Mouse (Mus musculus) kidney, embryonic 14.5 days (tissue): ENCODE data around the gene Gfod1. TPM values are rescaled to one million over a fixed set of nuclear protein-coding genes. Genes with fewer than 3 reads are reported as not detected.

Experiments used
- ATAC-seq: fragments of 200-750 bp; cut with Nextera tagmentation; 2 replicates; pipeline ENCODE4 v1.8.0; 2017; ENCODE audit warnings: moderate number of reproducible peaks, mild to moderate bottlenecking, moderate TSS enrichment, moderate library complexity; ENCODE audit not compliant: low FRiP score, low TSS enrichment
- H3K27ac ChIP-seq: fragments of 300-500 bp; sonication (generic); 2 replicates; pipeline ENCODE4 v1.5.1; 2014; ENCODE audit warnings: low read depth, mild to moderate bottlenecking, low read length, moderate library complexity, mixed read lengths
- H3K27me3 ChIP-seq: fragments of 300-500 bp; sonication (generic); 2 replicates; pipeline ENCODE4 v1.6.1; 2014; ENCODE audit warnings: mild to moderate bottlenecking, low read length; ENCODE audit not compliant: control insufficient read depth, insufficient read depth
- H3K36me3 ChIP-seq: fragments of 300-500 bp; sonication (generic); 2 replicates; pipeline ENCODE4 v1.6.1; 2014; ENCODE audit warnings: low read length, mixed read lengths; ENCODE audit not compliant: control insufficient read depth, insufficient read depth
- H3K4me1 ChIP-seq: fragments of 300-500 bp; sonication (generic); 2 replicates; pipeline ENCODE4 v1.6.1; 2014; ENCODE audit warnings: low read length, mixed read lengths; ENCODE audit not compliant: control insufficient read depth, insufficient read depth
- H3K4me2 ChIP-seq: fragments of 300-500 bp; sonication (generic); replicated peaks from 2 replicates; pipeline ENCODE4 v1.6.1; 2014; ENCODE audit warnings: low read depth, mild to moderate bottlenecking, low read length
- H3K4me3 ChIP-seq: fragments of 300-500 bp; sonication (generic); 2 replicates; pipeline ENCODE4 v1.5.1; 2014; ENCODE audit warnings: mild to moderate bottlenecking, low read length
- H3K9ac ChIP-seq: fragments of 300-500 bp; sonication (generic); 2 replicates; pipeline ENCODE4 v1.6.1; 2014; ENCODE audit warnings: low read depth, mild to moderate bottlenecking, low read length, moderate library complexity
- H3K9me3 ChIP-seq: fragments of 300-500 bp; sonication (generic); 2 replicates; pipeline ENCODE4 v1.6.1; 2016; ENCODE audit warnings: low read length; ENCODE audit not compliant: control insufficient read depth
- WGBS: fragments of 180-500 bp; shearing (Covaris S2); extraction: QIAGEN DNeasy Blood & Tissue Kit; methylation state at CpG from one replicate; pipeline ENCODE4 v1.1.7; 2014; 5-methylcytosine and 5-hydroxymethylcytosine counted together
- polyA plus RNA-seq: library from polyadenylated mRNA; unstranded; fragments of >200 nt; fragmentation: Nextera tagmentation; extraction: Ambion mirVana; gene quantifications from 2 replicates; pipeline ENCODE4 v1.2.1, GENCODE M21; 2014

The Gfod1 gene
- polyA plus RNA-seq, 1 experiment from 2014 or later = 0.41 TPM

GRCm38 (mm10) chr13:43191290-43191689 is 112.7 kb downstream of the Gfod1 start:
- WGBS = 13% methylated on average over 1 of the region's 2 CpGs
- no peak for ATAC-seq
- Histone ChIP-seq H3K4me2 (peak overlapping the region; percentile 40), H3K27me3 (no peaks in the 10 kb centered on the region; the same call in 1 of the 2 replicates), H3K4me3 (0 out of 2 replicates have a peak overlapping the region, but pooled peaks have one; percentile 17), H3K36me3 (no peaks in the 10 kb centered on the region), H3K4me1 (peaks cover 9% of the 10 kb centered on the region), H3K9me3 (no peaks in the 10 kb centered on the region), H3K9ac (no peak overlapping the region), H3K27ac (no peak overlapping the region)

- Histone ChIP-seq H3K4me3 (no peak overlapping the region), H3K27ac (no peak overlapping the region), H3K36me3 (no peaks in the 10 kb centered on the region), H3K9ac (no peak overlapping the region), H3K4me1 (peaks cover 6% of the 10 kb centered on the region; the same call in 1 of the 2 replicates), H3K9me3 (no peaks in the 10 kb centered on the region), H3K4me2 (no peak overlapping the region), H3K27me3 (no peaks in the 10 kb centered on the region)
- WGBS = 91% methylated on average over 4 of the region's 4 CpGs
- no peak for ATAC-seq
Observed at GRCm38 (mm10) chr13:43187736-43188135, 116.2 kb downstream of the Gfod1 start.

- ATAC-seq = peak; percentile 61; the same call in 1 of the 2 replicates
- no peaks in the 10 kb centered on the region for H3K27me3 ChIP-seq
- H3K36me3 ChIP-seq = no peaks in the 10 kb centered on the region
- H3K27ac ChIP-seq = no peak overlapping the region
- H3K4me2 ChIP-seq = peak overlapping the region; percentile 42
- H3K4me1 ChIP-seq = no peaks in the 10 kb centered on the region
- peak overlapping the region; percentile 24; the same call in 1 of the 2 replicates for H3K4me3 ChIP-seq
- no peak overlapping the region for H3K9ac ChIP-seq
- no peaks in the 10 kb centered on the region for H3K9me3 ChIP-seq
- 54% methylated on average over 8 of the region's 8 CpGs for WGBS
Observed at GRCm38 (mm10) chr13:43183248-43184055, 120.5 kb downstream of the Gfod1 start.

GRCm38 (mm10) chr13:43182465-43183201 is 121.3 kb downstream of the Gfod1 start:
- no peaks in the 10 kb centered on the region for H3K4me1 ChIP-seq
- ATAC-seq = peak; percentile 43
- peak overlapping the region; percentile 24; the same call in 1 of the 2 replicates for H3K4me3 ChIP-seq
- 14% methylated on average over 14 of the region's 14 CpGs for WGBS
- H3K4me2 ChIP-seq = peak overlapping the region; percentile 42
- H3K9ac ChIP-seq = no peak overlapping the region
- H3K27ac ChIP-seq = no peak overlapping the region
- no peaks in the 10 kb centered on the region for H3K36me3 ChIP-seq
- no peaks in the 10 kb centered on the region for H3K9me3 ChIP-seq
- no peaks in the 10 kb centered on the region for H3K27me3 ChIP-seq

GRCm38 (mm10) chr13:43181104-43181503 is 122.9 kb downstream of the Gfod1 start:
- Histone ChIP-seq H3K36me3 (no peaks in the 10 kb centered on the region), H3K9me3 (no peaks in the 10 kb centered on the region), H3K27ac (no peak overlapping the region), H3K4me2 (no peak overlapping the region), H3K27me3 (no peaks in the 10 kb centered on the region), H3K4me3 (no peak overlapping the region), H3K9ac (no peak overlapping the region), H3K4me1 (no peaks in the 10 kb centered on the region)
- WGBS = 61% methylated on average over 7 of the region's 7 CpGs
- ATAC-seq = no peak

- Histone ChIP-seq H3K4me1 (no peaks in the 10 kb centered on the region), H3K9me3 (no peaks in the 10 kb centered on the region), H3K27ac (no peak overlapping the region), H3K9ac (no peak overlapping the region), H3K4me3 (no peak overlapping the region), H3K36me3 (no peaks in the 10 kb centered on the region), H3K4me2 (no peak overlapping the region), H3K27me3 (no peaks in the 10 kb centered on the region)
- WGBS = 89% methylated on average over 7 of the region's 7 CpGs
- ATAC-seq = no peak
Observed at GRCm38 (mm10) chr13:43177317-43177716, 126.7 kb downstream of the Gfod1 start.

- WGBS = 93% methylated on average over 3 of the region's 3 CpGs
- Histone ChIP-seq H3K27me3 (no peaks in the 10 kb centered on the region), H3K27ac (no peak overlapping the region), H3K9ac (no peak overlapping the region), H3K9me3 (no peaks in the 10 kb centered on the region), H3K36me3 (no peaks in the 10 kb centered on the region), H3K4me2 (no peak overlapping the region), H3K4me3 (no peak overlapping the region), H3K4me1 (peaks cover 5% of the 10 kb centered on the region)
- no peak for ATAC-seq
Observed at GRCm38 (mm10) chr13:43176676-43177075, 127.3 kb downstream of the Gfod1 start.

GRCm38 (mm10) chr13:43173262-43173661 is 130.7 kb downstream of the Gfod1 start:
- Histone ChIP-seq H3K36me3 (peaks cover 1% of the 10 kb centered on the region; the same call in 1 of the 2 replicates), H3K4me3 (no peak overlapping the region), H3K4me1 (peaks cover 5% of the 10 kb centered on the region), H3K9me3 (no peaks in the 10 kb centered on the region), H3K27me3 (no peaks in the 10 kb centered on the region), H3K9ac (no peak overlapping the region), H3K27ac (no peak overlapping the region), H3K4me2 (no peak overlapping the region)
- WGBS = 14% methylated on average over 9 of the region's 9 CpGs
- ATAC-seq = no peak
